Mouse (Mus musculus) liver, embryonic 12.5 days (tissue): ENCODE data around the gene H2-Eb1. TPM values are rescaled to one million over a fixed set of nuclear protein-coding genes. Genes with fewer than 3 reads are reported as not detected.
A peak's percentile ranks its signal among the peaks of the same experiment; 100 is the strongest.

Source experiments
- ATAC-seq: fragments of 200-750 bp; cut with Nextera tagmentation; 2 replicates; pipeline ENCODE4 v1.8.0; 2017; ENCODE audit warnings: moderate number of reproducible peaks, mild to moderate bottlenecking, moderate library complexity
- H3K27ac ChIP-seq: fragments of 300-500 bp; sonication (generic); 2 replicates; pipeline ENCODE4 v1.5.1; 2016; ENCODE audit warnings: mild to moderate bottlenecking
- H3K27me3 ChIP-seq: fragments of 300-500 bp; sonication (generic); replicated peaks from 2 replicates; pipeline ENCODE4 v1.6.1; 2016; ENCODE audit warnings: mild to moderate bottlenecking, moderate library complexity
- H3K36me3 ChIP-seq: fragments of 300-500 bp; sonication (generic); 2 replicates; pipeline ENCODE4 v1.6.1; 2016; ENCODE audit warnings: mild to moderate bottlenecking, moderate library complexity
- H3K4me1 ChIP-seq: fragments of 300-500 bp; sonication (generic); 2 replicates; pipeline ENCODE4 v1.6.1; 2016
- H3K4me2 ChIP-seq: fragments of 300-500 bp; sonication (generic); 2 replicates; pipeline ENCODE4 v1.6.1; 2016; ENCODE audit warnings: mild to moderate bottlenecking, moderate library complexity
- H3K4me3 ChIP-seq: fragments of 300-500 bp; sonication (generic); 2 replicates; pipeline ENCODE4 v1.5.1; 2016; ENCODE audit warnings: mild to moderate bottlenecking, moderate library complexity
- H3K9ac ChIP-seq: fragments of 300-500 bp; sonication (generic); 2 replicates; pipeline ENCODE4 v1.6.1; 2016; ENCODE audit warnings: mild to moderate bottlenecking, moderate library complexity
- H3K9me3 ChIP-seq: fragments of 300-500 bp; sonication (generic); replicated peaks from 2 replicates; pipeline ENCODE4 v1.6.1; 2016; ENCODE audit warnings: mild to moderate bottlenecking, moderate library complexity
- WGBS: fragments of 180-500 bp; shearing (Covaris S2); methylation state at CpG from one replicate; pipeline ENCODE4 v1.1.7; 2016; ENCODE audit not compliant: insufficient replicate concordance; 5-methylcytosine and 5-hydroxymethylcytosine counted together
- polyA plus RNA-seq: library from polyadenylated mRNA; unstranded; fragments of >200 nt; fragmentation: Nextera tagmentation; extraction: Ambion mirVana; gene quantifications from 2 replicates; pipeline ENCODE4 v1.2.1, GENCODE M21; 2016

H2-Eb1 gene
- polyA plus RNA-seq, result 0.15 and 0.37 TPM in 2 replicates

- Histone ChIP-seq H3K9ac (no peak within 1 kb of the TSS), H3K4me2 (no peak within 1 kb of the TSS), H3K4me1 (peaks cover 3% of the 10 kb centered on the region), H3K36me3 (no peaks in the 10 kb centered on the region), H3K27me3 (peaks cover 17% of the 10 kb centered on the region; the same call in 1 of the 2 replicates), H3K9me3 (no peaks in the 10 kb centered on the region), H3K4me3 (no peak within 1 kb of the TSS), H3K27ac (no peak within 1 kb of the TSS)
- no peak for ATAC-seq
Measured at GRCm38 (mm10) chr17:34305380-34306030, at the start of gene H2-Eb1. TSS of gene H2-Eb1 (plus strand) at chr17:34305867.

DNA sequence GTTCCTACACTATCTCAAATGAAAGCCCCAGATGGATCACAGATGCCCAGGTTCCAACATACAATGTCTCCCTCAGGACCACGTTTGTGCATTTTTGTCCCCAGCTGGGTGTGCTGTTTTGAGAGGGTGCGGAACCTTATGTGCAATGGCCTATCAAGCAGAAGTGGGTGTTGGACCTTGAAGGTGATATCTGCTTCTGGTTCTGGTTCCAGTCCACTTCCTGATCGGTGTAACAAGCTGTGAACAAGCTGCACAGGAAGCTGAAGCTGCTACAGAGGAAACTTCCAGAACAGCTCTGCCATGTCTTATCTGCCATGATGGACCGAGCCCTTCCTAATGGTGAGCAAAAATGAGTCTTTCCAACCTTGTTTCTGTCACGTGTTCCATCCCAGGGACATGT is 49.2 kb upstream of the H2-Eb1 start:
- peaks cover 42% of the 10 kb centered on the region for H3K27me3 ChIP-seq
- H3K36me3 ChIP-seq, result no peaks in the 10 kb centered on the region
- no peak overlapping the region for H3K4me2 ChIP-seq
- H3K9me3 ChIP-seq, result no peaks in the 10 kb centered on the region
- ATAC-seq, result no peak
- no peaks in the 10 kb centered on the region for H3K4me1 ChIP-seq
- H3K27ac ChIP-seq, result no peak overlapping the region
- no peak overlapping the region for H3K9ac ChIP-seq
- H3K4me3 ChIP-seq, result no peak overlapping the region
- WGBS, result 61% methylated on average over 5 of the region's 5 CpGs

DNA sequence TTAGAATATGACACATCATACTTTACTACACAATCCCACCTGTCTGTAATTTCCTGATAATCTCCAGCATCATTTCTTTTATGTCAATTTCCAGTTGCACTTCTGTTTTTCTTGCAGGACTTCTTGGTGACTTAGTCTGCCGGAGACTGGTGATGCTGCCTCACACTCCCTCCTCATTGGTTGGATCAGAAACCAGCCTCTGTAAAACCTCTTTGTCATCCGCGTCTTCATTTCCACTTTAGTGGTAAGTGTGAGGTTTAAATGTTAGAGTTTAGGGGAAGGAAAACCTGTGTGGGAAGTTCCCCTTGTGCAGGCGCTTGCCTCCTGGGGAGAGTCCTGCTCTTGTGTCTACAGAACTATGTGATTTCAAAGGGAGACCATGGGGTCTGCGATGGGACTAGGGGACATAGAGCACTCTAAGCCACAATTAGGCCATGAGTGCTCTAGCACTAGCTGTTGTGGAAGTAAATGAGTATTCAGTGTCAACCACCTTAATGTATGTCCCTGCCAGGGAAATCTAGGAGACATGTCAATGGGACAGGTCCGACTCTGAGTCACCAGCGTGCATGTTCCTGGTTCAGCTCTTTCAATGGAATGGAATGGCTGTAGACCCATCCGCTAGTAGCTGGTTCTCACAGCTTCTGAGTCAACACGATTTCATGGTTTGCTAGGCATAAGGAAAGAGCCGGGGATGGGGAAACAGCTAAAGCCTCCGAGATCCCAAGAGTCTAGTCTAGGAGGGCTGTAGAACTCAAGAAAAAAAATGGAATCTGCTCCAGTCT is 47.9 kb upstream of the H2-Eb1 start, which contains the start of gene H2-Ab1:
Gene H2-Ab1 (plus strand): TSS at position 96 of the 782 bp plus-strand sequence.
- H3K4me3 ChIP-seq, result no peak within 1 kb of the TSS
- H3K9ac ChIP-seq, result no peak within 1 kb of the TSS
- no peak for ATAC-seq
- no peaks in the 10 kb centered on the region for H3K9me3 ChIP-seq
- no peak within 1 kb of the TSS for H3K4me2 ChIP-seq
- H3K27ac ChIP-seq, result no peak within 1 kb of the TSS
- no peaks in the 10 kb centered on the region for H3K36me3 ChIP-seq
- H3K27me3 ChIP-seq, result peaks cover 54% of the 10 kb centered on the region
- no peaks in the 10 kb centered on the region for H3K4me1 ChIP-seq
- 59% methylated on average over 11 of the region's 11 CpGs for WGBS

GRCm38 (mm10) chr17:34260551-34260950 is 45.1 kb upstream of the H2-Eb1 start:
- H3K4me2 ChIP-seq, result no peak overlapping the region
- H3K4me1 ChIP-seq, result peaks cover 11% of the 10 kb centered on the region; the same call in 1 of the 2 replicates
- H3K36me3 ChIP-seq, result no peaks in the 10 kb centered on the region
- H3K27me3 ChIP-seq, result peaks cover 75% of the 10 kb centered on the region
- H3K27ac ChIP-seq, result no peak overlapping the region
- no peak overlapping the region for H3K4me3 ChIP-seq
- H3K9me3 ChIP-seq, result no peaks in the 10 kb centered on the region
- ATAC-seq, result no peak
- H3K9ac ChIP-seq, result no peak overlapping the region
- 66% methylated on average over 5 of the region's 5 CpGs for WGBS

GRCm38 (mm10) chr17:34261502-34261901 is 44.2 kb upstream of the H2-Eb1 start:
- ATAC-seq, result no peak
- H3K4me2 ChIP-seq, result no peak overlapping the region
- no peaks in the 10 kb centered on the region for H3K9me3 ChIP-seq
- H3K27me3 ChIP-seq, result peaks cover 73% of the 10 kb centered on the region
- H3K9ac ChIP-seq, result no peak overlapping the region
- no peak overlapping the region for H3K4me3 ChIP-seq
- H3K4me1 ChIP-seq, result peaks cover 11% of the 10 kb centered on the region; the same call in 1 of the 2 replicates
- WGBS, result 27% methylated on average over 4 of the region's 4 CpGs
- no peak overlapping the region for H3K27ac ChIP-seq
- H3K36me3 ChIP-seq, result no peaks in the 10 kb centered on the region

- Histone ChIP-seq H3K4me2 (peak overlapping the region; percentile 85), H3K27ac (no peak overlapping the region), H3K9ac (no peak overlapping the region), H3K4me1 (peaks cover 11% of the 10 kb centered on the region; the same call in 1 of the 2 replicates), H3K4me3 (peak overlapping the region; percentile 49), H3K36me3 (no peaks in the 10 kb centered on the region), H3K9me3 (no peaks in the 10 kb centered on the region), H3K27me3 (peaks cover 80% of the 10 kb centered on the region)
- WGBS, result 1% methylated on average over 8 of the region's 8 CpGs
- ATAC-seq, result peak; percentile 62; the same call in 1 of the 2 replicates
Measured at GRCm38 (mm10) chr17:34263068-34263467, 42.6 kb upstream of the H2-Eb1 start.

GRCm38 (mm10) chr17:34263811-34264371 is 41.8 kb upstream of the H2-Eb1 start:
- Histone ChIP-seq H3K27me3 (peaks cover 75% of the 10 kb centered on the region), H3K4me2 (peak overlapping the region; percentile 85), H3K36me3 (no peaks in the 10 kb centered on the region), H3K9me3 (no peaks in the 10 kb centered on the region), H3K27ac (no peak overlapping the region), H3K4me1 (peaks cover 11% of the 10 kb centered on the region; the same call in 1 of the 2 replicates), H3K9ac (0 out of 2 replicates have a peak overlapping the region, but pooled peaks have one; percentile 55), H3K4me3 (peak overlapping the region; percentile 54)
- ATAC-seq, result no peak
- WGBS, result 6% methylated on average over 14 of the region's 14 CpGs

DNA sequence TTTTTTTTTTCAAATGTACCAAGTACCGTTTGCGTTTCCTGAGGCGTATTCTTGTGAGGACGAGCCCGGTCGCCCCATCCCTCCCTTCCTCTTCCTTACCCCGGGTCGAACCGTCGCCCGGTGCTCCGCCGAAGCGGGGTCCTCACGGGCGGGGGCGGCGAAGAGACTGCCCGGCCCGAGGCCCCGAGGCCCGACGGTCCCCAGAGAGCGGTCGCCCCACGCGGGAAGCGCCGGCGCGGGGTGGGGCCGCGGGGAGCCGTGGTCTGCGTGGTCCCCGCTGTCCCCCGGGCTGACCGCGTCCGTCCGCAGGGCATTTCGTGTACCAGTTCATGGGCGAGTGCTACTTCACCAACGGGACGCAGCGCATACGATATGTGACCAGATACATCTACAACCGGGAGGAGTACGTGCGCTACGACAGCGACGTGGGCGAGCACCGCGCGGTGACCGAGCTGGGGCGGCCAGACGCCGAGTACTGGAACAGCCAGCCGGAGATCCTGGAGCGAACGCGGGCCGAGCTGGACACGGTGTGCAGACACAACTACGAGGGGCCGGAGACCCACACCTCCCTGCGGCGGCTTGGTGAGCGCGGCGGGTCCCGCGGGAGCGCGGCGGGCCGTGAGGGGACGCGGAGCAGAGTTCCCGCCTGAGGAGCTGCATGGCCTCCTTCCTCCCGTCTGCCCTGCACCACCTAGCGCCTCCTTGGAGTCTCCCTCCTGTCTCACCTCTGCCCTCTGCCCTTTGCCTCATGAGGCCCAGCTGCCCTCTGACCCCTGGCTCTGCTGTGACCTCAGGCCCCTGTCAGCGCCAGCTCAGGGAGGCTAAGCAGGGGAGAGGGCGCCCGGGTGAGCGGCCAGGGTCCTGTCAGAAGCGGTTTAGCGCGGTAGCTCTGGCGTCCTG is 41.0 kb upstream of the H2-Eb1 start:
- no peaks in the 10 kb centered on the region for H3K9me3 ChIP-seq
- peak overlapping the region; percentile 85 for H3K4me2 ChIP-seq
- ATAC-seq, result 0 out of 2 replicates have a peak, but pooled peaks have one; percentile 15
- H3K27me3 ChIP-seq, result peaks cover 67% of the 10 kb centered on the region
- 1% methylated on average over 77 of the region's 93 CpGs for WGBS
- peaks cover 11% of the 10 kb centered on the region; the same call in 1 of the 2 replicates for H3K4me1 ChIP-seq
- H3K9ac ChIP-seq, result peak overlapping the region; percentile 55
- peak overlapping the region; percentile 54 for H3K4me3 ChIP-seq
- H3K27ac ChIP-seq, result no peak overlapping the region
- H3K36me3 ChIP-seq, result no peaks in the 10 kb centered on the region

DNA sequence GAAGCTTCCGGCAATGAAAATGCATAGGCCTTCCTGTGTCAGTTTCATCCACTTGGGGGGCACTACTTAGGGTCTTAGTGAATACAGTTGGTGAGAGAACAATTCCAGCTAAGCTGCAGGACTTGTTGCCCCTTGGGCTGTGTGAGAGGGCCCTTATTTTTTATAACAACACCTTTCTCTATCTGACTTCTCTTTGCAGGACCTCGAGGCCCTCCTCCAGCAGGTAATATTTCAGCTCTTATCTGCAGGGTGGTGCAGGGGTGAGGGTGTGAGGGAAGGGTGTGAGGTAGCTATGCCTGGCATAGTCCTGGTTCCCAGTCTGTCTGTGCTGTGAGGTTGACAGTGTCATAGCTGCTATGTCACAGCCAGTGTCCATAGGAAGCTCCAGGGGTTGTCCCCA is 37.4 kb upstream of the H2-Eb1 start:
- no peak overlapping the region for H3K27ac ChIP-seq
- no peak for ATAC-seq
- H3K9me3 ChIP-seq, result no peaks in the 10 kb centered on the region
- no peaks in the 10 kb centered on the region for H3K36me3 ChIP-seq
- peaks cover 41% of the 10 kb centered on the region for H3K27me3 ChIP-seq
- no peak overlapping the region for H3K4me2 ChIP-seq
- no peak overlapping the region for H3K9ac ChIP-seq
- no peak overlapping the region for H3K4me3 ChIP-seq
- H3K4me1 ChIP-seq, result peaks cover 9% of the 10 kb centered on the region; the same call in 1 of the 2 replicates
- WGBS, result 51% methylated on average over 2 of the region's 2 CpGs

- ATAC-seq, result no peak
- Histone ChIP-seq H3K27me3 (peaks cover 36% of the 10 kb centered on the region), H3K9me3 (no peaks in the 10 kb centered on the region), H3K4me1 (peaks cover 4% of the 10 kb centered on the region; the same call in 1 of the 2 replicates), H3K27ac (no peak overlapping the region), H3K36me3 (no peaks in the 10 kb centered on the region), H3K9ac (no peak overlapping the region), H3K4me3 (no peak overlapping the region), H3K4me2 (no peak overlapping the region)
- 70% methylated on average over 2 of the region's 2 CpGs for WGBS
Measured at GRCm38 (mm10) chr17:34268748-34269147, 36.9 kb upstream of the H2-Eb1 start.

- Histone ChIP-seq H3K36me3 (no peaks in the 10 kb centered on the region), H3K4me1 (no peaks in the 10 kb centered on the region; the same call in 1 of the 2 replicates), H3K9ac (no peak overlapping the region), H3K4me3 (no peak overlapping the region), H3K27ac (no peak overlapping the region), H3K9me3 (no peaks in the 10 kb centered on the region), H3K27me3 (peaks cover 26% of the 10 kb centered on the region), H3K4me2 (no peak overlapping the region)
- WGBS, result 63% methylated on average over 4 of the region's 4 CpGs
- no peak for ATAC-seq
Measured at GRCm38 (mm10) chr17:34269817-34270216, 35.9 kb upstream of the H2-Eb1 start.
